Comparison of ENCODE assay signal across 10 mouse cellular contexts in genomic region chr1:79757161-79757560, GRCm38 (mm10). TPM values are rescaled to one million over a fixed set of nuclear protein-coding genes. Genes with fewer than 3 reads are reported as not detected.
DNase-seq lines count a peak whose midpoint lies in the region; ATAC-seq and TF ChIP-seq lines count a peak whose summit lies in the region.
"Had no signal": no experiment of that assay in that cellular context is flagged by ENCODE, and none has a peak within 500 bp of the region (broad histone marks: within the 10 kb centered on the region; RNA-seq: fewer than 3 reads in every experiment).

No protein-coding gene starts in this region.

- no peak overlapping the region for H3K4me2 ChIP-seq in hindbrain, postnatal 0 days (ENCODE audit: low read depth, low read length)
- H3K4me2 ChIP-seq in hindbrain, embryonic 14.5 days (replicated peaks) = no peak overlapping the region
- H3K4me2 ChIP-seq in forebrain, embryonic 12.5 days = no peak overlapping the region
- H3K4me2 ChIP-seq: liver, embryonic 13.5 days had no signal

- H3K4me3 ChIP-seq in hindbrain, postnatal 0 days (ENCODE audit: low read length) = no peak overlapping the region
- no peak overlapping the region for H3K4me3 ChIP-seq in hindbrain, embryonic 14.5 days (replicated peaks; ENCODE audit: low read length)
- no peak overlapping the region for H3K4me3 ChIP-seq in heart, embryonic 10.5 days
- no peak overlapping the region for H3K4me3 ChIP-seq in forebrain, embryonic 12.5 days (replicated peaks)
- H3K4me3 ChIP-seq: liver, embryonic 13.5 days had no signal

- no peak for TF ChIP-seq CTCF in hindbrain, postnatal 0 days (IDR thresholded peaks at IDR 0.05; ENCODE audit: low read depth)

- H3K4me1 ChIP-seq in hindbrain, postnatal 0 days (ENCODE audit: insufficient read depth, low read length) = peaks cover 15% of the 10 kb centered on the region
- H3K4me1 ChIP-seq in hindbrain, embryonic 14.5 days (replicated peaks; ENCODE audit: control insufficient read depth, insufficient read depth, low read length) = peaks cover 20% of the 10 kb centered on the region
- H3K4me1 ChIP-seq in heart, embryonic 10.5 days = peaks cover 25% of the 10 kb centered on the region
- H3K4me1 ChIP-seq in forebrain, embryonic 12.5 days = peaks cover 18% of the 10 kb centered on the region

- no peak for DNase-seq in hindbrain, postnatal 0 days (ENCODE audit: low spot score)
- no peak for DNase-seq in hindbrain, embryonic 14.5 days (ENCODE audit: low spot score)
- peak; percentile 44 to 51 for DNase-seq in adrenal gland, postnatal 36 days
- DNase-seq in heart, embryonic 10.5 days (ENCODE audit: low spot score) = no peak
- DNase-seq in kidney, adult 9 months = peak; percentile 69
- no peak for DNase-seq in urinary bladder, adult 2 months (ENCODE audit: low spot score)
- DNase-seq in ovary, postnatal 36 days (ENCODE audit: low spot score) = no peak
- DNase-seq: liver, embryonic 13.5 days had no signal

- WGBS in hindbrain, postnatal 0 days = 52% methylated on average over 7 of the region's 7 CpGs
- 57% methylated on average over 7 of the region's 7 CpGs for WGBS in hindbrain, embryonic 14.5 days
- WGBS in heart, embryonic 10.5 days = 53% methylated on average over 7 of the region's 7 CpGs
- 84% methylated on average over 7 of the region's 7 CpGs for WGBS in forebrain, embryonic 12.5 days

- no peak for ATAC-seq in hindbrain, postnatal 0 days
- ATAC-seq in hindbrain, embryonic 14.5 days (ENCODE audit: low FRiP score) = no peak
- ATAC-seq in forebrain, embryonic 12.5 days (ENCODE audit: low FRiP score) = no peak
- ATAC-seq: forebrain, embryonic 16.5 days had no signal

- H3K27ac ChIP-seq in hindbrain, postnatal 0 days = no peak overlapping the region
- no peak overlapping the region for H3K27ac ChIP-seq in hindbrain, embryonic 14.5 days
- 0 out of 2 replicates have a peak overlapping the region, but pooled peaks have one; percentile 16 for H3K27ac ChIP-seq in heart, embryonic 10.5 days
- H3K27ac ChIP-seq in forebrain, embryonic 12.5 days = no peak overlapping the region
- H3K27ac ChIP-seq: liver, embryonic 13.5 days had no signal

- H3K36me3 ChIP-seq in hindbrain, postnatal 0 days (ENCODE audit: insufficient read depth, low read length) = no peaks in the 10 kb centered on the region
- no peaks in the 10 kb centered on the region; the same call in 1 of the 2 replicates for H3K36me3 ChIP-seq in hindbrain, embryonic 14.5 days (replicated peaks; ENCODE audit: control insufficient read depth, insufficient read depth)
- no peaks in the 10 kb centered on the region for H3K36me3 ChIP-seq in heart, embryonic 10.5 days
- H3K36me3 ChIP-seq in forebrain, embryonic 12.5 days (replicated peaks) = no peaks in the 10 kb centered on the region
- H3K36me3 ChIP-seq: liver, embryonic 13.5 days had no signal

- H3K27me3 ChIP-seq in hindbrain, postnatal 0 days (ENCODE audit: insufficient read depth, low read length) = no peaks in the 10 kb centered on the region
- H3K27me3 ChIP-seq in hindbrain, embryonic 14.5 days (ENCODE audit: control insufficient read depth, insufficient read depth, low read length) = no peaks in the 10 kb centered on the region
- no peaks in the 10 kb centered on the region for H3K27me3 ChIP-seq in heart, embryonic 10.5 days (ENCODE audit: insufficient read depth, poor library complexity, severe bottlenecking)
- no peaks in the 10 kb centered on the region for H3K27me3 ChIP-seq in forebrain, embryonic 12.5 days
- H3K27me3 ChIP-seq: liver, embryonic 13.5 days had no signal

- H3K9ac ChIP-seq in hindbrain, postnatal 0 days (replicated peaks; ENCODE audit: low read length) = peak overlapping the region; percentile 21; the same call in 1 of the 2 replicates
- H3K9ac ChIP-seq in hindbrain, embryonic 14.5 days = no peak overlapping the region
- H3K9ac ChIP-seq in forebrain, embryonic 12.5 days = no peak overlapping the region
- H3K9ac ChIP-seq: liver, embryonic 13.5 days had no signal

- H3K9me3 ChIP-seq in hindbrain, postnatal 0 days (ENCODE audit: low read length) = no peaks in the 10 kb centered on the region
- H3K9me3 ChIP-seq in hindbrain, embryonic 14.5 days (ENCODE audit: control insufficient read depth, low read length) = no peaks in the 10 kb centered on the region
- H3K9me3 ChIP-seq in heart, embryonic 10.5 days = no peaks in the 10 kb centered on the region
- H3K9me3 ChIP-seq in forebrain, embryonic 12.5 days = no peaks in the 10 kb centered on the region
- H3K9me3 ChIP-seq: liver, embryonic 13.5 days had no signal

RNA-seq across cellular contexts. Expression of gene Mrpl44, which starts 18.7 kb away (rescaled TPM):
- total RNA-seq in hindbrain, postnatal 0 days (2014; rRNA removed) = 27.0 and 29.5 TPM in 2 replicates
- polyA plus RNA-seq in hindbrain, postnatal 0 days (2015; fragmentation: Nextera tagmentation; extraction: Ambion mirVana) = 35.3 and 37.2 TPM in 2 replicates
- 38.9 and 39.2 TPM in 2 replicates for polyA plus RNA-seq in hindbrain, embryonic 14.5 days (2014; fragmentation: Nextera tagmentation; extraction: Ambion mirVana)
- 10 to 100 TPM; 50.2 to 60.1 TPM for total RNA-seq in adrenal gland, postnatal 36 days (2021)
- 53.1 and 58.9 TPM in 2 replicates for polyA plus RNA-seq in heart, embryonic 10.5 days (2016; fragmentation: Nextera tagmentation; extraction: Ambion mirVana)
- 49.9 and 51.0 TPM in 2 replicates for polyA plus RNA-seq in forebrain, embryonic 12.5 days (2016; fragmentation: Nextera tagmentation; extraction: Ambion mirVana)
- 29.1 and 30.8 TPM in 2 replicates for polyA plus RNA-seq in urinary bladder, adult 2 months (2012; rRNA removed)

RNA-seq across cellular contexts. Expression of gene Wdfy1, which starts 18.8 kb away (rescaled TPM):
- total RNA-seq in hindbrain, postnatal 0 days (2014; rRNA removed) = 68.0 and 77.7 TPM in 2 replicates
- polyA plus RNA-seq in hindbrain, postnatal 0 days (2015; fragmentation: Nextera tagmentation; extraction: Ambion mirVana) = 73.6 and 75.3 TPM in 2 replicates
- 106 and 117 TPM in 2 replicates for polyA plus RNA-seq in hindbrain, embryonic 14.5 days (2014; fragmentation: Nextera tagmentation; extraction: Ambion mirVana)
- 10 to 100 TPM; 44.9 to 49.9 TPM for total RNA-seq in adrenal gland, postnatal 36 days (2021)
- 25.1 and 25.5 TPM in 2 replicates for polyA plus RNA-seq in heart, embryonic 10.5 days (2016; fragmentation: Nextera tagmentation; extraction: Ambion mirVana)
- 49.6 and 50.6 TPM in 2 replicates for polyA plus RNA-seq in forebrain, embryonic 12.5 days (2016; fragmentation: Nextera tagmentation; extraction: Ambion mirVana)
- polyA plus RNA-seq in urinary bladder, adult 2 months (2012; rRNA removed) = 17.5 and 19.5 TPM in 2 replicates

Comparison
In these comparisons a context has a peak if more than half of its experiments do, and no peak if none do; other contexts are left out.
1. DNase-seq: peak in adrenal gland, postnatal 36 days (2 of 2) and kidney, adult 9 months (single experiment); none in hindbrain, postnatal 0 days (single experiment), hindbrain, embryonic 14.5 days (single experiment), heart, embryonic 10.5 days (single experiment), urinary bladder, adult 2 months (single experiment) and ovary, postnatal 36 days (single experiment).